Mouse (Mus musculus): ENCODE results near the gene Gdpd2.

Gene Gdpd2

DNA sequence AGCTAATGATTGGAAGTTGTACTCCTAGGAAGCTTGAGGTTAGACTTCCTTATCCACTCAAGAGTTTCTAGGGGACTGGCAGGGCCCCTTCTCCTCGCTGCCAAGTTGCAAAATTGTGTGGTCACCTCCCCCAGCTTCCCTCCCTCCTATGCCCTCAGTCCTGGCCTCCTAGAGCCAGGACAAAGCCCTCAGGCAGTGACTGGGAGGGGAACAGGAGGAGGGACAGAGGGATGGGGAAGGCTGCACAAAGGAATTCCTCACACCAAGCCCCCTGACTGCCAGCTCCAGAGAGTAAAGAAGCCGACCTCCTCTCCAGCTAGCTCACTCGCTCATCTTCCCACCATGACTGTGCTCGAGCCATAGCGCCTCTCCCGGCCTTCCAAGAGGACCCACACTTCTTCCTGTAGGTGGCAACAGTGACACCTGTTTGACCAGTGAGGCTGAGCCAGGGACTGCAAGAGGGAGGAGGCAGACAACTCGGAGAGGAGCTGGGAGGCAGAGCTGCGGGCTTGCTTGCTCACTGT lies at the start of gene Gdpd2:
TSS of gene Gdpd2 (plus strand) at position 209 of the 524 bp plus-strand sequence.
- DNase-seq: peak; percentile 33

DNA sequence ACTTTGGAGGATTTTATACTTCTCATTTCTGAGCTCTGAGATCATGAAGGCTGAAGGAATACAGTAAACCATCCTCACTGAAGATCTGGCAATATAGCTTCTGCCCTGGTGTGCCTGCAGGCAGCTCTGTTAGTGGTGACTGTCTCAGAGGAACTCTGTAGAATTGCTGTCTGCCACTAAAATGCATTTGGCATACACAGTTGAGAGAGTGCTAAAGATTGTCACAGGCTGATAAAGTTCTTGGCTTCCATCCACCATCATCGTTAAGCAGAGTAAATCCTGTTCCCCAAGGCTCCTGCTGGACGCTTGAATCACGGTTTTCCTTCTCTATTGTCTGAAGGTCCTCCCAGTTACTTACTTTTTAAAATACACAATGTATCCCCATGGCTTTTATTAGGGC lies 43.1 kb upstream of the Gdpd2 start:
- DNase-seq: no peak

DNA sequence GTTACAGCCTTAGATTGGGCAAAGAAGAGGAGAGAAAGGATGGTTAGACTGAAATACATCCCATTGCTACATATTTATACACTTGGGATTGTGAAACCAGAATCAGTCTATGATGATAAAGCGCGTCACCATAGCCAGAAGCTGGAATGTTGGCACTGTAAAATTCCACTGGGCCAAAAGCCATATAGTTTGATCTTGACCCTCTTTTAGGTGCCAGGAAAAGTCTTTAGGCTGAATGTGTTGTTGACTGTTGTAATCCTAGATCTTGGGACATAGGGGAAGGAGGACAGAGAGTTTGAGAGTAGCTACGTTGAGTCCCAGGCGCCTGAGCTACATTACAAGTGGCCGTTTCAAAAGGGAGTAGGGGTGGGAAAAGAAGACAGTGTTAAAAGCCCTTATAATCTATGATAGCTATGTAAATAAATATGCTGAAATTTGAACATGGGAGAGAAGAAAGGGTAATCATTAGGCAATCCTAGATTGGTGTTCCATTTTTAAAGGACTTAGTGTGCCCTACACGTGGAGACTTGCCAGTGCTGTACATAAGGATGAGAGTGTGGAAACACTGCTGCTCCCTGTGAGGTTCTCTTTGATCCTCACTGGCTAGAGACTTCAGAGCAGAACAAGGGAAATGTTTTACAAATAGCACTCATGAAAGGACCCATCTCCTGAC lies 42.2 kb upstream of the Gdpd2 start:
- DNase-seq: no peak

GRCm38 (mm10) chrX:100688033-100688370 lies 41.7 kb upstream of the Gdpd2 start:
- DNase-seq: no peak

DNA sequence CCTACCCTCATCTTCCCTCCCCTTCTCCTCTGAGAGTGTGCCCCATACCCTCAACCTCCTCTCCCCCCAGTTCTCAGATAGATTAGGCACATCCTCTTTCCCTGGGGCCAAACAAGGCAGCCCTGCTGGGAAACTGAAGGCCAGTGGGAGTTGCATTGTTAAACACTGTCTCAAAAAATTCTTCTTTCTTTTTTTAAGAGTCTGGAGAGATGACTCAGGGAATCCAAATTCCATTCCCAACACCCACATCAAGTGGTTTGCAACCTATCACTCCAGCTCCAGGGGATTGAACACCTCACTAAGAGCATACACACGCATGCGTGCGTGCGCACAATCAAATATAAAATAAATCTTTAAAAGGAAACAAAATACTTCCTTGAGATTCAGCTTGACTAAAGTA lies 32.9 kb upstream of the Gdpd2 start:
- no peak for DNase-seq

- DNase-seq: no peak
Measured at GRCm38 (mm10) chrX:100708032-100708431, 21.6 kb upstream of the Gdpd2 start.

GRCm38 (mm10) chrX:100716173-100716572 lies 13.5 kb upstream of the Gdpd2 start:
- no peak for DNase-seq

DNA sequence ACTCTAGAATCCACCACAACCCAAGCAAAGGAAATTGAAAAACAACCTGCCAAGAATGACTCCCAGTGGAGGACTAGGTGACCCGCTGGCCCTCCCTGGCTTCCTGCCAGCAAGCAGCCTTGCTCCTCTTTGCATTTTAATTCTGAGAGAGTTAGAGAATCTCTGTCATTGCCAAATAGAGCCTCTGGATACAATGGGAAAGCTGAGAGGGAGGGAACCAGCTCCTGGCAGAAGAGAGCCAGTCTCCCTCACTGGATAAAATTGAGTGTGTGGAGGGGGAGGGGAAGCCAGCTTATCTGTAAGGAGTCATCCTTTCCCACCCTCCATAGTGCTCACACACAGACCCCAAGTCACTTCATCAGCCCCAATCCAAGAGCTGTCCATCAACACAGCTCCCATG lies 726 bp upstream of the Gdpd2 start:
- no peak for DNase-seq

GRCm38 (mm10) chrX:100730266-100730665 lies 593 bp downstream of the Gdpd2 start:
- no peak for DNase-seq

GRCm38 (mm10) chrX:100734359-100734758 lies 4.7 kb downstream of the Gdpd2 start:
- DNase-seq: no peak

GRCm38 (mm10) chrX:100738918-100739317 lies 9.2 kb downstream of the Gdpd2 start:
- peak; percentile 54 for DNase-seq

GRCm38 (mm10) chrX:100739443-100739842 lies 9.8 kb downstream of the Gdpd2 start:
- DNase-seq: no peak

- no peak for DNase-seq
Measured at GRCm38 (mm10) chrX:100740785-100741184, 11.1 kb downstream of the Gdpd2 start.

DNA sequence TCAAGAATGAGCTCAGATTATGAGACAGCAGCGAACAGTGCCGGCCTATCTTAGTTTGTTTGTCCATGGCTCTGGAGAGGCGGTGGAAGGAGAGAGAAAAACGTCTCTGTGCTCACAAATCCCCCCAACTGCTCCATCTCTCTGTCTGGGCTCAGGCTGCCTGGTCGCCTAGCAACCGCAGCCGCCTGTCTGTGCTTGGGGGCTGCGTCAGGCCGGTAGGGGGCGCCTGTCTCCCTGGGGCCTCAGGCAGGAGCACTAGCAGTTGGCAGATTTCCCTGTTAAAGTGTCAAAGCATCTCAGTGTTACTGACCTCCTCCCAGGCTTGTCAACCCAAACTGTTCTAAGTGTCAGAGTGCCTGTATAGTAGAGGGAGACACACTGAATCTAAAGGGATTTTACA lies 12.3 kb downstream of the Gdpd2 start:
- DNase-seq: peak; percentile 39

DNA sequence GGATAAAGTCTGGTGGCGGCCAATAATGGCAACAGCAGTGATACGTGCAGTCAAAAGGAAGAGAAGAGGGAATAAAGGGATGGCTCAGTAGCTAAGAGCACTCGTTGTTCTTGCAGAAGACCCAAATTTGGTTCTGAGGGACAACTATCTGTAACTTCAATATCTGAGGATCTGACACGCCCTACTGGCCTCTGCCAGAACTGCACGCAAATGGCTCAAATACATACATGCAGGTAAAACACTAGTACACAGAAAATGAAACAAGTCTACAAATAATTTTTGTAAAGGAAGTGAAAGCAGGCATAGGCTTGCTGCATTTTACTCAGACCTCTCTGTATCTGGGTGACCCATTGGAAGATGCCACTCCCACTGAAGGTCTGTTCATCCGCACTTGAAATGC lies 36.2 kb downstream of the Gdpd2 start:
- DNase-seq: no peak

DNA sequence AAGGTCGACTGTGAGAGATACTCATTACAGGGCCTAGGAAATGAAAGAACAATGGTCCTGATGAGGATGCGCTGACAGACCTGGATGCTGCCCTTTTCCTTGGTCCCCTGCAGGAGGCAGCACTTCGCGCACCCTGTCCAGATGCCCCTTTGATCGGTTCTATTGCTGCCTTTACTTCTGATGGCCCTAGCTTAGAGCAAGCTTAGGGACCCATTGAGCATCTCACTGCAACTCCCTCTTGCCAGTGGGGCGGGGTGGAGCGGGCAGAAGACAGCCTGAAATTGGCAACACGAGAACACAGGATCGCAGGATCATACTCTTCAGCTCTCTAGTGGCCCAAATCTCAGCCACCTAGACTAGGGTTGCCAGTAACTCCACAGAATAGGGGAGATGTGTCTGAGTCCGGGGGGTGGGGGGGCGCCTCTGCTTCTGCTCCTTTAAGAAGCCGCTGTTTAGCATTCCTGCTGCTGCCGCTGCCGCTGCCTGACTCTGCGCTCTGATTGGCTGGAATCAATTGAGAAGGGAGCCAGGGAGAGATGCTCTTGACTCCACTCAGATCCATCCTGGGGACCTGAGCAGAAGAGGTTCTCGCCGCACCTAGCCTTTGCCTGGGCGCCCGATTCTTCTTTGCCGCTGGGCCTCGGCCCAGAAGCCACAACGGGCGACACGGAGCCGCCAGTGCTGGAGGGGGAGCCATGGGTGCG lies 37.7 kb downstream of the Gdpd2 start, which contains the start of gene Dlg3:
TSS of gene Dlg3 (plus strand) at position 542 of the 704 bp plus-strand sequence.
- peak; percentile 76 for DNase-seq

DNA sequence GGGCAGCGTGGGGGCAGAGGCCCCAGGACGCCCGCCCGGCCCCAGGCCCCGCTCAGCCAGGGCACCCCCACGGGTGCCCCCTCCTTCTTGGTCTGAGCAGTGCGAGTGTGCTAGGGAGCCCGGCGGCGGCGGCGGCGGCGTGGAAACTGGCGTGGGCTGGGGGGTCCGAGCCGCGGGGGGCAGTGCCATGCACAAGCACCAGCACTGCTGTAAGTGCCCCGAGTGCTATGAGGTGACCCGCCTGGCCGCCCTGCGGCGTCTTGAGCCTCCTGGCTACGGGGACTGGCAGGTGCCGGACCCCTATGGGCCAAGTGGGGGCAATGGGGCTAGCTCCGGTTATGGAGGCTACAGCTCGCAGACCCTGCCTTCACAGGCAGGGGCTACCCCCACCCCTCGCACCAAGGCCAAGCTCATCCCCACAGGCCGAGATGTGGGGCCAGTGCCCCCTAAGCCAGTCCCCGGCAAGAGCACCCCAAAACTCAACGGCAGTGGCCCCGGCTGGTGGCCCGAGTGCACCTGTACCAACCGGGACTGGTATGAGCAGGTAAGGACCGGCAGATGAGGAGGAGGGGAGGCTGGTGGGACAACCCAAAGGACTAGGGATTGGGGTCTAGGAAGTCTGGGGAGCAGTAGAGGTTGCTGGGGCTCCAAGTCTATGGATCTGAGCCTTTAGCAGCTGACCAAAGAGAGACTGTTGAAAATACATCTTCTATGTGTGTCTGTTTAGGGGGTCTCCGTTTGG lies 38.4 kb downstream of the Gdpd2 start:
- DNase-seq: peak; percentile 58

- DNase-seq: peak; percentile 32
Measured at GRCm38 (mm10) chrX:100769281-100769680, 39.6 kb downstream of the Gdpd2 start.

DNA sequence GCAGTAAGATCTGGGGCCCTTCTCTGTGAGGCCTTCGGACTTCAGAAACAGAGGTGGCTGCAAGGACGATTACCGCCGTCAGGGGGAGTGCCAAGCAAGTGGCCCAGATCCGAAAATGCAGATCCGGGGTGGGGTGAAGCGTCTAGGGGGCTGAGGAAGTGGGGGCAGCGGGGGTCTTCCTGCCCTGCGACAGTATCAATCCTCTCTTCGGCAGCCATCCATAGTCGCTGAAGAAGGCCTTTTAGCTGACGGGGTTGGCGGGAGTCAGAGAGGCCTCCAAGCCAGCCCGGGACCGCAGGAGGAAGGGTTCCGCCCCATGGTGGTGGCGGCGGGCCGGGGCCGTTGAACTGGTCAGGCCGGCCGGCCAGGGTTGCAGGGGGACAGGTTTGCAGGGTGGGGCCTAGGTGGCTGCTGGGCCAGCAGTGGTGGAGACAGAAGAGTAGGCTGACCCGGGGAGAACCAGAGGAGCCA lies 44.7 kb downstream of the Gdpd2 start:
- no peak for DNase-seq

DNA sequence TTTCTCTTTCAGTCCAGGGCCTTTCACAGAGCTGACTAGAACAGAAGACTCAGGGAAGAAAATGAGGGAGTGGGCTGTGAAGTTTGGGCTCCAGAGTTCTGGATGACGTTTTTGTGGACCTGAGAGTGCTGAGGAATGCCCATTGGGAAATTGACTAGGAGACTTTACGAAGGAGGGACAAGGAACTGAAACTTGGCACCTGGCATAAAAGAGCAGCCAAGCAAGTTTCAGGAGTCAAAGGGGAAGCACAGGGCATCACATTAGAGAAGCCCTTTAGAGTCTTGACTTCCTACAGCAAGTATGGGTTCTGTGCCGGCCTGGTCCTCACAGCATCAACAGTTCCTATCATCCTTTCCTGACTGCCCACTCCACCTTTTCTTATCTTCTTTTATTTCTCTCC lies 45.7 kb downstream of the Gdpd2 start:
- no peak for DNase-seq

GRCm38 (mm10) chrX:100776494-100776893 lies 46.8 kb downstream of the Gdpd2 start:
- peak; percentile 62 for DNase-seq

DNA sequence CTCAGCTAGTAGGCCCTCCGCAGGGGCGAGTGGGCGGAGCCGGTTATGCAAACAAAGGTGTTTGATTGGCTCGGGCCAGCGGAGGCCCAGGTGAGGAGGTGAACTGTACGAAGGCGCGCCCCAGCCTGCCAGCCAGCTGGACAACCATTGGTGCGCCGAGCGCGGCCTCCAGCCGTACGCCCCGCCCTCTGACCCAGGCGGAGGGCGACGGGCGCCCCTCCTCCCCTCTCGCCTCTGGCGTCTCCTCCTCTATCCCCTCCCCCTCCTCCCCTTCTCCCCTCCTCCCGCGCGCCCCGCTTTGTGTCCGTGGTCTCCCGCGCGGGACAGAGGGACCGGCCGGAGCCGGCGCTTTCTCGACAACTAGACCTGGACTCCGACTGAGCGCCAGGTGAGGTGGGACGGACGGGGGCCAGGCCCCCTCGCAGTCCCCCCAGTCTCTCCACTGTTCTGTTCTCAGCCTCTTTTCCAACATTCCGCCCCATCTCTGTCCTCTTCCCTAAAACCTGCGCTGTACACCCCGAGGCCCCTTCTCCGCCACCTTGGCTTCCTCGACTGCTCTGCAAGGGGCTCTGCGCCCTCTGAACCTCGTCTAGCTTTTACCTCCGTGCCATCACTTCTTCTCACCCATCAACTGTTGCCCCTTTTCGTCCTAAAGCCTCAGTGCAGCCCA lies 47.4 kb downstream of the Gdpd2 start:
- peak; percentile 87 for DNase-seq

DNA sequence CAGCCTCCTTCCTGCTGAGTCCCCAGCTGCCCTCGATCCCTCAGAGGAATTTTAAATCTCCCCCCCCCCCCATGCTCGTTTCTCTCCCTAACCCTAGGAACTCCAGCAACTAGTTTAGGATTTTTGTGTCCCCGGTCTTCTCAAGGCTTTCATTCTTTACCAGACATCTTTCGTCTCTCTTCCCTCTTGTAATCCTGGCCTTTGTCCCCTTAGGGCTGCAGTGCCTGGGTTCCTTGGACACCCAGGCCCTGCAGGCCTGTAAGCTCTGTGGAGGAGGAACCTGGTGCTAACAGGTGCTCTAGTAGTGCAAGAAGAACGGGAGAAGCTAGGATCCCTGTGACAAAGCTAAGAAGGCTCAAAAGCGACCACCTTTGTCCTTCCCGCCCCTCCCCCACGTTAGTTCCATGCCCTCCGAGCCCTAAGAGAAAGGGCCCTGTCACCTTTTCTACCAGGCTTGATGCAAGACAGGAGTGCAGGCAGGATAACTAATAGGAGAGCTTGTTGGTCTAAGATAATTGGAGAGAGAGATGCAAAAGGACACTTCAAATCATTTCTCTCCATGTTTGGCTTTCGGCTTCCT lies 48.1 kb downstream of the Gdpd2 start:
- no peak for DNase-seq

Data from cerebellum, adult 11-12 months (tissue).